Mouse (Mus musculus) E14TG2a.4 (cell line): ENCODE data around the gene Il27.

Experiments used
- CTCF ChIP-seq: conservative IDR thresholded peaks from 2 replicates; pipeline ENCODE4 v1.5.1; 2014; ENCODE audit warnings: low read length
- POU5F1 ChIP-seq: IDR thresholded peaks from 2 replicates; pipeline ENCODE4 v1.6.1; 2014; ENCODE audit warnings: low read length, borderline replicate concordance

DNA sequence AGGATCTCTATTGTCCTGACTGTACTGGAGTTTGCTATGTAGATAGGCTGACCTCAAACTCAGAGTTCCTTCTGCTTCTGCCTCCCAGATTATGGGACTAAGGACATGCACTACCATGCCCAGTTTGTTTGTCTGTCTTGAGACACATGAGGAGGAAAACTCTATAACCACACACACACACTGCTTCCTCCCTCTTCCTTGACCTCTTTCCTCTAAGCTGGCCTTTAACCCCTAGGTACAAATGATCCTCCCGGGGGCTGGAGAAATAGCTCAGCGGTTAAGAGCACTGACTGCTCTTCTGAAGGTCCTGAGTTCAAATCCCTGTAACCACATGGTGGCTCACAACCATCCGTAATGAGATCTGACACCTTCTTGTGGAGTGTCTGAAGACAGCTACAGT lies 49.6 kb upstream of the Il27 start:
- TF ChIP-seq CTCF (no peak), POU5F1 (no peak)
